Mouse (Mus musculus): ENCODE measurements around the gene Tmc5.

GRCm38 (mm10) chr7:118572039-118572438 is 25.1 kb upstream of the Tmc5 start:
- TF ChIP-seq ZNF384 (IDR thresholded peaks at IDR 0.05; ENCODE audit: low read depth, low read length) (no peak), HCFC1 (IDR thresholded peaks at IDR 0.05; ENCODE audit: borderline replicate concordance, insufficient read depth, low read length) (no peak)
